Mouse (Mus musculus) gastrocnemius, postnatal 10 days (tissue): ENCODE measurements around the gene Tmeff1. TPM values are rescaled to one million over a fixed set of nuclear protein-coding genes. Genes with fewer than 3 reads are reported as not detected.

Source experiments
- DNase-seq: peaks from one replicate; pipeline ENCODE4 v3.0.0; 2021; ENCODE audit warnings: mixed read lengths
- total RNA-seq, 2 experiments: library from RNA; stranded (reverse); gene quantifications; 2 replicates each; pipeline ENCODE4 v1.2.3; 2021

Tmeff1 gene
- total RNA-seq, 2 experiments from 2014 or later = 2.7 to 3.1 TPM

DNA sequence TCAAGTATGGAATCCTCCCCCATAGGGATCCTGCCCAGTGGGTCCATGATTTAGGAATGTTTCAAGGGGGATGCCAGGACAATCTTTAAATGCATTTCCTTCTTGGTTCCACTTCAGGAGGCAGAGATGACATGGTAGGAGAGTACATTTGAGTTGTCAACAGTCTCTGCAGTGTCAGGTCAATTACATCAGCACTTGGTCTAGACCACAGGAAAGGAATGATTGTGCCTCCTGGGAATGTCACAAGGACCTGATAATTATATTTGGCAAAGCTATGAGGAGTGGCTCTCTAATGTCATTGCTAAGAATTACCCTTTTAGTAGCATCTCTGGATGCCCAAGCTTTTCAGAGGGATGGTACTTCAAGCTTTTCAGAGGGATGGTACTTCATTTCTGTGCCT is 20.0 kb upstream of the Tmeff1 start:
- DNase-seq = no peak

DNA sequence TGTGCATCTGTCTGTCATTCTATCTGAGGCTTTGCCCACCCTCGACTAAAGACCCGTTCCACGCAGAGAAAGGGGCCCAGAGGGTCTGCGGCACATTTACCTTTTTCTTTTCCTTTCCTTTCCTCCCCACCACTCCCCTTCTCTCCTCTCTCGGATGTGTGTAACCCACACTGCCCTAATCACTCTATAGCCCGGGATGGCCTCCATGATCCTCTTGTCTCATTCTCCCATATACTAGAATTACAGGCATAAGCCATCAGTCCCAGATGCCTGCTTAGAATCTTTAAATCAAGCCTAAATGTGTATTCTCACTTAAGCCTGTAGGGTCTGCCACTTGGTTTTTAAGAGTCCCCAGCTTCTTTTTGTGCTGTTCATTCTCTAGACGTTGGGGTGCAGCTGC is 8.6 kb upstream of the Tmeff1 start:
- DNase-seq = no peak

DNA sequence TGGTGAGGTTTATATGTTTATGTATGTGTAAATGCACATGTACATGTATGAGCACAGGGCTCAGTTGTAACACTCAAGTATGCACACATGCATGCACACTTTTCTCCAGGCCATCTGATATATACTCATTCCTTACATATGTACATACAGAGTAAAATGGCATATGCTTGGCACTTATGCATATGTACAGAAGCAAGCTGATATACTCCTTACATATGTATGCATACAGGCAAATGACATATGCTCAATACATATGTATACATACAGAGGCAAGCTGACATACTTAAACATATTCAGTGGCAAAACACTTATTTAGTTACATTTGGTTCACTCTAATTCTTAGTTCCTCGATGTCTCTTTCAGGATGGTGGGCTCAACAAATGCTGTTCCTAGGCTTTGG is 7.1 kb upstream of the Tmeff1 start:
- DNase-seq = no peak

DNA sequence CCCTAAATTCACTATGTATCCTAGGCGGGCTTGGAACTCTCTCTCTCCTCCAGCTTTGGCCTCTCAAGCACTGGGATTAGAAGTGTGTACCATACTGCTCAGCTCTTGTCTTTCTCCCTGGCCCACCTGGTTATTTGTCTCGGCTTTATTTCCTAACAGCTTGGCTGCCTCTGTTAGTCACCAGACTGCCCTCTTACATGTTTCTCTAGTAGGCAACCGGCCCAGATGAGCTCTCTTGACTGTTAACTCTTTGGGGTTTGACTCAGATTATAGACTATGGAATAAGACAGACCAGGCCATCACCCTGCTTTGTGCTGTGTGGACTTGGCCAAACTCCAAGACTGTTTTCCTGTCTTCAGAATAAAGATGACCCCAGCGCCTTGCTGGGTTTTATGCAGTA is 6.6 kb upstream of the Tmeff1 start:
- no peak for DNase-seq

DNA sequence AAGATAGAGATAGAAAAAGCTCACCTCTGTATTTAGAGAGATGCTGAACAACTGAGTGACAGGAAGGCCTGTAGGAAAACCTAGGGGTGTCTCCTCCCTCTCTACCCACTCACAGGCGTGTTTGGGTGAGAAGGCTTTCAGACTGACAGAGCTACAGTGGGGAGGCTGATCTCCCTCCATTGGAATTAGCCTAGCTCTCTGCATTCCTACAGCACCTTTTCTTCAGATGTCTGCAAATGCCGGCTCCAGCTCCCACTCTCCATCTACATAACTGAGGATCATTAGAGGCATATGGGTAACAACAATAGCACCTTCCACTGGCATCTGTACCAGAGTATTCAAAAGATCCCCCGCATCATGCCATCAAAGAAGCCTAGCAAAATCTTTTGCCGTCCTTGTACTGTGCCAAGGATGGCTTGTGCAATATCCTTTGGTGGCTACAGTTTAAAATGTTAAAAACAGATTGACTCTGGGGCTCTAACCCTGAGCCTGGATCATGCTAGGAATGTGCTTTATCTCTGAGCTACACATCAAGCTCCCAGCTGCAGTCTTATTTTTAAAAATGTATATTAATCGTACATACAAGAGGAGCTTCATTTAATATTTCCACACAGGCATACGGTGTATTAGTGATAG is 5.4 kb upstream of the Tmeff1 start:
- DNase-seq = no peak

DNA sequence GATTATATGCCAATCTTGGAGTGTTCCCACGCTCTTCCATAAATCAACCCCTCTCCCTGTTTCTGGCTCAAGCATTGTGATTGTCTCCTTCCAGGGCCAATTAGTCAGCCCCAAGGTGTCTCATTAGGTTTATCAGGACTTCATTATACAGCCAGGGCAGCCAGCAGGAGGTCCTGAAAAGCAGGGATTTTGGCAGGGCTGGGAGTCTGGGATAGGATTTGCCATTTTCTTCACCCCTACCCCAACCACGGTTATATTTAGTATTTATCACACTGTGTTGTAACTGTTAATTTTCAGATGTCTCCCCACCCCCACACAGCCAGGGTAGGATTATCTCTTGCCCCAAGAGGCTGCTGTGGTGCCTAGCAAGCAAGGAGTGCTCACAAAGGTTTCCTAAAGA is 3.8 kb upstream of the Tmeff1 start:
- DNase-seq = no peak

DNA sequence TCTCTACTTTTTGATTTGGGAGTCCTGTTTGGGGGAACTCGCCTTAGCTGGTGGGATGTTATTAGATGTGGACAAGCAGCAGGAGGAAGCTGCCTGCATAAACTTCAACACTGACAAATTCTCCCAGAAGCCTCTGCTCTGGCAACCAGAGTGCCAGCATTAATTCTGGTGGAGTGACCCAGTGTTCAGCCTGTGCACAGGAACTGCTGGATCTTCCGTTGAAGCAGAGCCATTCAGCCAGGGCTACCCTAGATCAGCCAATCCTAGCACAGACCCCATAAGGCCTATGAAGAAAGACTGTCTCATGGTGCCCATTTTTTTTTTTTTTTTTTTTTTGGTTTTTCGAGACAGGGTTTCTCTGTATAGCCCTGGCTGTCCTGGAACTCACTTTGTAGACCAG is 3.0 kb upstream of the Tmeff1 start:
- no peak for DNase-seq

DNA sequence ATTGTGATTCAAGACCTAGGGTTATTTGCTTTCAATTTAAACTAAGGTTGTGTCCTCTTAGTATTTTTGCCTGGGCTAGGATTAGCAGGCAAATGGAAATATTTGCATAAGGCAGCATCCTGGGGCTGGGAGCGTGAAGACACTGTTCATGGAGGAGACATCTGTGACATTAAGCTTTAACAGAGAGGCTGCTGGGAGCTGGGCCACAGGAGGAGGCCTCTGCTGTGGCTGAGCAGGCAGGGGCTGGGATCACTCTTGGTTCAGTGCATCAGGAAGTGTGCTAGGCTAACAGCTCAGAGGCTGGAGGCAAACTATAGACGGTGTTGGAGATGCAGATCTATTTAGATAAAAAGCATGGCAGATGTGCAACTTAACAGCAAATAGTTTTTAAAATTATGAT is 2.0 kb upstream of the Tmeff1 start:
- DNase-seq = no peak

DNA sequence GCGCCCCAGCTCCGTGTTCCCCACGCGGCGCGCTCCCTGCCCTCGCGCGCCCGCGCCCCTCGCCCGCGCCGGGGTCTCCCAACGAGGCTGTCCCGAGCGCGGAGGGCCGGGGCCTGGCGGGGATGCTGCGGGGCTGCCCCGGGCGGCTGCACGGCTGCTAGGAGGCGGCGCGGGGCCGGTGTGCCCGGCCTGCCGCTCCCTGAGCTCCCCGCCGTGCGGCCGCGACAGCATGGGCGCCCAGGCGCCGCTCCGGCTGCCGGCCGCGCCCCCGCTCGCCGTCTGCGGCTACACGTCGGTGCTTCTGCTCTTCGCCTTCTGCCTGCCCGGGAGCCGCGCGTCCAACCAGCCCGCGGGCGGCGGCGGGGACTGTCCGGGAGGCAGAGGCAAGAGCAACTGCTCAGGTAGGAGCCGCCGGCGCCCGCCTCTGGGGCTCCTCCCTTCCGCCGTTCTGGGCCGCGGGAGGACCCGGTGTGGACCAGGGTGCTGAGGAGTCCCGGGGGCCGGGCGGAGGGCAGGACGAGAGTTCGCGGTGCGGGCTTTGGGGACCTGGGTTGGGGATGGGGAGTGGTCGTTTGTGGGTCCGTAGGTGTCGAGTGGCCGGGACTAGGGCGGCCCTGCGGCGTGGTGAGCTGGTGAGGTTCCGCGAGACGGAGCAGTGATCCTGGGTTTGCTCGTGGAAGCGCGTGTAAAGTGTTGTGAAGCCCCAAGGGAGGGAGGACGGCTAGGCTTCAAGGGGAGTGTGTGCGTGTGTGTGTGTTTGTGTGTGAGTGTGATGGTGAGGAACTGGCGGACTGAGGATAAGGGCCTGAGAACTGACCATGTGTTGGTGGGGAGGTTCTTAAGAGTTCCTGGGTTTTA is 496 bp downstream of the Tmeff1 start:
- peak; percentile 51 for DNase-seq

DNA sequence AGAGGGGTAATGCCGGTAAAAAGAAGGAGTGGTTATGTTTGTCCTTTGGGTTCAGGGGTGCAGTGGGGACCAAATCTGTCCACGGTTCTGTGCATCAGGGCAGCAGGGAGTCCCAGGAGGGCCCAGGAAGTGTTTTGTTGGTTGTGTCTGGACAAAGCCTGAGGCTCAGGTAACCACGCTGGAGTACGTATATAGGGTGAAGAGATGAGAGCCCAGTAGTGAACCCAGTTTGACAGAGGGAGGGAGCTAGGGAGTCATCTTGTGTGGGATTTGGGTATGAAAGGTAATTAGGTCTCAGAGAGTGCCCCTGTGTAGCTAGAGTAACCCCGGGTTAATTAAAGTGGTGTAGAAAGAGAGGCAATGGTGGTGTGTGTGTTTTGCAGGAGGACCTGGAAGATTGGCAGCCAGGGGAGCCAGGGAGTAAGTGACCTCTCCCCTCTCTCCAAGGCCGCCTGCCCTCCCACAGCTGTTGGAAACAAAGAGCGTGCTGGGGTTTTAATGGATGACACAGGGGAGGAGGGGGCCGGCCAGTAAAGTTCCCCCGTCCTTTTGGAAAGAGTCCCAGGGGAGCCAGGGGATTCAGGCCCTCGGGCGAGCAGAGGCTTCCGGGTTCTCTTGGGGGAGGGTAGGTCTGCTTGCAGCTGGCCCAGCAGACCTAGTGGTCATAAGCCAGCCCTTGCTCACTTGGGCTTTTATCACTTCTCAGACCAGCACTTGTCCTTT is 1.3 kb downstream of the Tmeff1 start:
- DNase-seq = no peak

DNA sequence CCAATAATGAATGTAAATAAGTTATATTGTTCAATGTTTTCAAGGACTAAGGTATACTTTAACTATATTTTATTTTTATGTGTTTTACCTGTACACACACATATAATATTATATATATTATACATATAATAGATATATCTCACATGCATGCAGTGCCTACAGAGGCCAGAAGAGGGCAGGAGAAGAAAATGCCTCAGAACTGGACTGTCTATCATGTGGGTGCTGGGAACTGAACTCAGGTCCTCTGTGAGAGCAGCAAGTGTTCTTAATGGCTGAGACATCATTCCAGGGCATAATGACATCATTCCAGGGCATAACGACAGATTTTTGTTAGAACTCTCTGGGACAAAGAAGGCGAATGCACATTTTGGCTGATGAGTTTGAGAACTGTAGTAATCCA is 2.6 kb downstream of the Tmeff1 start:
- DNase-seq = no peak

DNA sequence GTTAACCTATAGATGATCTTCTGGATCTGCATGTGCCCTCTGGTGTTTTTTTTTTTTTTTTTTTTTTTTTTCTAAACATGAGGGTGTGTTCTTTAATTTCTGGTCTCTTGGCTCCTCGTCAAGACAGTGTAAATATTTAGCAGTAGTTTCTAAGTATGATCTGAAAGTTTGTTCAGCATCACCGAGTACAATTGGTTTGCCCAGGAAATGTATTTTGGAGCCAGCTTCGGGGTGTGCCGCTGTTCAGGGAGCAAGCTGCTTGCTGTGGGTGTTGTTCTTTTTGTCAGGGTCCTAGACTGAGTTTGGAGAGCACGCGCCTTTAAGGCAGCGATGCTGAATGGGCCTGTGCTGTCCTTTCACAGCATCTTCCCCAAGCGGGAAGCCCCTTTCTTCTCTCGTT is 3.6 kb downstream of the Tmeff1 start:
- DNase-seq = no peak

DNA sequence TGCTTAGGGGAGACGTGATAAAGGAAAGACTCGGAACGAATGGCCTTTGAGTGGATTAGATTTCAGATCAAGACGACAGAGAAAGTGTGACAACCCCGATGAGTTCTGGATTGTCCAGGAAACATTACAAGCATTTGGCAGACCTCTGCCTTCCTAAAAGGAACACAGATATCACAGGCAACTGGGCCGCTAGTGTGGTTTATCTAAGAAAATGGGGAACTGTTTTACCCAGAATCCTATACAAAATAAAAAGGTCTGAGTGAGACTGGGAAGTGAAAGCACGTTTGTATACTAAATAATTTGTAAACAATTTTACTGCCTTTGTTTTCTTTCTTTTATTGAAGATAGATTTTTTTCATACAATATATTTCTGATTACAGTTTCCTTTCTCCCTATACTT is 5.9 kb downstream of the Tmeff1 start:
- no peak for DNase-seq

DNA sequence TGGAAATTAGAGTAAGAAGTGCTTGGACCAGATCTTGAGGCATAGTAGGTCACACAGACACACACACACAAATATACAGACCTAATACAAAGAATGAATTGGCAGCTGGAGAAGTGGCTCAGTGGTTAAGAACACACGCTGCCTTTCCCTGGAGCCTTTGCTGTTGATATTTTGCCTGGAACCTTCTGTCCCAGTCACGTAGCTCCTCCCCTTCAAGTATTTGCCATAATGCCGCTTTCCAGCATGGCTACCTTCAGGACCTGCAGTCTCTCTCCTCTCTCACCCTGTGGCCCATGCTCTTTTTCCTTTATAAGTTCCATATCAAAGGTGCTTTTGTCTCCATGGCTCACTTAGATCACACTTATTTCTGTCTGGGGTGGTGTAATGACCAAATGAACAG is 6.4 kb downstream of the Tmeff1 start:
- no peak for DNase-seq

DNA sequence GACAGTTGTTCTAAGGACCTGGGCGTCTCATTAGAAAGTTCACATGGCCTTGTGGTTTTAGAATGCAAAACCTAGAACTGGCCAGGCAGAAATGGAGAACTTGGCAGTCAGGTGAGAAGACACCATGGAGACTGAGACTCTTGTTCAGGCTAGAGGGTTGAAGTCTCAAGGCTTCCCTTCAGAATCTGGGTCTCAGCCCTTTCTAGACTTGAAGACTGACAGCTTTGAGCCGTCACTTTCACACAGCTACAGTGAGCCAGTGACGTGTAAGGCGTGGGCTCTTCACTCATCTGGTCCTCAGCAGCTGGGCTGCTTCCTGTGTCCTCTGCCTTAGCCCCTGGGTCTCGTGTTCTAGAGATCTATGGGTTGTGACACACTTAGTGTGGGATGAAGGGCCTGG is 7.4 kb downstream of the Tmeff1 start:
- no peak for DNase-seq

DNA sequence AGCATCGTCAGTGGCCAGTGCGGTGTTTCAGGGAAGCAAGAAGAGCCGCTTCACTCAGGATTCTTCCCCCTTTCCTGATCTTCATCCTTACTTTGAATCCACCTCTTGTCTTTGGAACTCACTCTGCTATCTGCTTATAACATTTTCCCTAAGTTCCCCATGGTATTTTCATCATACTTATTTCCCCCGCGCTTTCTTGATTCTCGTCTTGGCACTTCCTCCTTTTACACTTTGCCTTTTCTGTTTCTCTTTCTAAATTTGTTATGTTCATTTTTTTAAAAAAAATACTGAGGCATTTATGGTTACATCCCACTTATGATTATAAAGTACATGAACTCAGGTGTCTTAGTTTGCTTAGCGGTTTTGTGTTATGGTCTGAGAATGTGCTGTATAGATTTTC is 7.9 kb downstream of the Tmeff1 start:
- DNase-seq = no peak

DNA sequence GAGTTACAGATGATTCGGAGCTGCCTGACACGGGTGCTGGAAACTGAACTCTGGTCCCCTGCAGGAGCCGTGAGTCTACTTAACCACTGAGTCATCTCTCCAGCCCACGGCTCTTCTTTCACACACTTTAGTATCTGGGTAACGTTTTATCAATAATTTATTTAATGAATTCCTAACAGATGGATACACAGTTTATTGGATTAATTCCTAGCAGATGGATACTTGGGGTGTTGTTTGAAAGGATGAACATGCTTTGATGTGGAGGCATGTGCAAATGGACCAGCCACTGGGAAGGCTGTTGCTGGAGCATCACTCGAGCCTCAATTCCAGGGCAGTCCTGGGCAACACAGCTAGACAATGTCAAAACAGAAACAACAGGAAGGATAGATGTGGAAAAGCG is 11.1 kb downstream of the Tmeff1 start:
- no peak for DNase-seq

DNA sequence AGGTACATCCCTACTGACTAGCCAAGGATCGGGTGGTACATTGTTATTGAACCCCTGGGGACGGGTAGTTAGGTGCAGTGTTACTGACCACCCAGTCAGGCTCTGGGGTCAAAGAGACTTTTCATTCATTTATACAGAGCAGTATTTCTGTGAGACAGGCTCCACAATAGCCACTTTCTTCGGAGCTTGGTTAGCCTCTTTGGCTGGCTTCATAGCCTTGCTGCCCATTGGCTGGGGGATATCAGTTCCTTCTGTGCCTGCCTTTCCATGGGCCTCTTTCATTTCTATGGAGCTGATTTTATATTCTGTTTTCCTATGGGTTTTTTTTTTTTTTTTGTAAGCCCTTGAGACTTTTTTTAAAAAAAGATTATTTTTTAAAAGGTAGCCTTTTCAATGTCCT is 20.7 kb downstream of the Tmeff1 start:
- DNase-seq = no peak

DNA sequence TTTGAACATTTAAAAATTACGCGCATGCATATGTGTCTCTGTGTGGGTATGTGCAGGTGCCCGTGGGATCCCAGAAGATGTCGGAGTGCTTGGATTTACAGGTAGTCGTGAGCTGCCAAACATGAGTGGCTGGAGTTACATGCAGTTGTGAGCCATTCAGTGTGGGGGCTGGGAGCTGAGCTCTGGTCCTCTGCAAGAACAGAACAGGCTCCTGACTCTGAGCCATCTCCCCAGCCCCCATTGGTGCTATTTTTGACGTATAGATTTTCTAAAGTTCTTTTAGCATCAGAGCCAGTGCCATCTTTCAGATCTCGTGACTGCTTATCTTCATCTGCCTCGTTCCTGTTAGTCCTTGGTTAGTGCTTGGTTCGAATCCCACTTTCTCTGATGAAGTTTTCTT is 24.5 kb downstream of the Tmeff1 start:
- no peak for DNase-seq

DNA sequence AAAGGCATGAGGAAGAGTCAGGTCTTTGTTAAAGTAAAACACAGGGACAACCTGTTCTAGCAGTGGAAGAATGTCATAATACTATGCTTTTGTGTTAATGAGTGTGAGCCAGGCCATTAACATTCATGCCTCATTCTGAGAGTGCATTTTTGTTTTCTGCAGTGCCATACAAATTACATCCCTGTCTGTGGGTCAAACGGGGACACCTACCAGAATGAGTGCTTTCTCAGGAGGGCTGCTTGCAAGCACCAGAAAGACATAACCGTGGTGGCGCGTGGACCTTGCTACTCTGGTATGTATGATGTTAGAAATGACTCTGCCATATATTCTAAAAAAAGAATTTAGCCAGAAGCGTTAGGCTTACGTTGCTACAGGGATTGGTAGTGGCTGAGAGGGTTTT is 25.3 kb downstream of the Tmeff1 start:
- DNase-seq = no peak

DNA sequence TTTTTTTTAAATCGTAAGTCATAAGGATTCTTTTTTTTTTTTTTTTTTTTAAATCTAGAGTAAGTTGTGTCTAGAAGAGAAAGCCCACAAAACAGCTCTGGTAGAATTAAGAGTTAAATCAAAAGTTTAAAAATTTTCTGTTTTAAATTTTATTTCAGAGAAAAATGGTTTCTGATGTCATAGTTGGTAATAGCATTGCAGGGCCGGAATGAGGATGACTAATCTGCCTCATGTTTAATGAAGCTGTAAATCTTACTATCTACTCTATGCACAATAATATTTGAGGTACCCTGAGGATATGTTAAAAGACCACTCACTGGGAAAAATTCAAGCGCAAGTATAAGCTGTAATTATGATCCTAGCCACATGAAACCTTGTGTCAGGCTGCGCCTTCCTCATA is 30.5 kb downstream of the Tmeff1 start:
- DNase-seq = no peak

DNA sequence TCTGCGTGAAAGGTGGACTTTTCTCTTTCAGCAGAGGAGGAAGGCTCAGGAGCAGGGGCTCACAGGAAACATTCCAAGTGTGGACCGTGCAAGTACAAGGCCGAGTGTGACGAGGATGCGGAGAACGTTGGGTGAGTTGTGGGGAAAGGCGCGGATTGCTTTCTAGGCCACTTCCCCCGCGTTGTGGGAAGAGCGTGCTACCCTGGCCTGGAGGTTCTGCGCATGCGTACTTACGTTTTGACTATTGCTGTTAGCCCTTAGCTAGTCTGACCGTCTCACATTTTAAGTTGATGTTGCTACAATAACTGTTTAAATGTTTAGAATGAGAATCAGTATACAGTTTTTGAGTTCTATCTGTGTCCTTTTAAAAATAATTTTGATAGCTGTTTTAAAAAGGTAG is 32.2 kb downstream of the Tmeff1 start:
- no peak for DNase-seq

DNA sequence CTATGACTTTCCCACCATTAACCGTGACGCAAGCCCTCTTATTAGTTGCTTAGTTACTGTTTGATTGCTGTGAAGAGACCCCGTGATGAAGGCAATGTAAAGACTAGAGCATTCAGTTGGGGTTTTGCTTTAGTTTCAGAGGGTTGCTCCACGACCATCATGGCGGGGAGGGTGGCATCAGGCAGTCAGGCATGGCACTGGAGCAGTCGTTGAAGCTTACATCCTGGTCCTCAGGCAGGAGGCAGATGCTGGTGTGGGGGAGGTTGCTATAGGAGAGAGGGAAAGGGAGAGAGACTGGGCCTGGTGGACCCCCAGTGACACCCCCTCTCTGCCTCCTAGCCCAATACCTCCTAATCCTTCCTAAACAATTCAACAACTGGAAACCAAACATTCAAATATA is 35.1 kb downstream of the Tmeff1 start:
- DNase-seq = no peak

DNA sequence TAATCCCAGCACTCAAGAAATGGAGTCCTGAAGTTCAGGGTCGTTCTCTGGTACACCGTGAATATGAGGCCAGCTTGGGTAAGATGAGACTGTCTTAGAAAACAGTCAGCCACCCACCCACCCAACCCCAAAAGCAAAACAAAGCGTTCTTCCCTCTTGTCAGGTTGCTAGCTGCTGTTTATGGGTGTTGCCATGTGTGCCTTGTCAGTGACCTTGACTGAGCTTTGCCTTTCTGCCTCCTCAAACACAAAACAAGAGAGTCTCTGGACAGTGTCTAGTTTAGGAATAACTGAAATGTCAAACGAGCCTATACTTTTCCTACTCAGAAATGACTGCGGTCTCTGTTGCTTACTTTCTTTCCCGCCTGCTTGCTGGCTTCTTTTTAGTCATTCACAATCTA is 37.3 kb downstream of the Tmeff1 start:
- no peak for DNase-seq
